Mouse (Mus musculus): ENCODE measurements at regions not wholly inside any gene's neighbourhood (a gene's known extent, or its start where the extent isn't known, plus 50 kb on each side); places are given as distances from the start of the nearest gene placed in this dataset.

- TF ChIP-seq CTCF (IDR thresholded peaks at IDR 0.05; ENCODE audit: low read depth) = no peak
- TF ChIP-seq EP300 (IDR thresholded peaks at IDR 0.05; ENCODE audit: low read depth) = no peak
Observed at GRCm38 (mm10) chr9:46442739-46443181, 123.0 kb upstream of the 4931429L15Rik start.

Measured in liver, postnatal 0 days (tissue).